Mouse (Mus musculus) kidney, embryonic 14.5 days (tissue): Measurements from ENCODE around the gene Rfc5. TPM values are rescaled to one million over a fixed set of nuclear protein-coding genes. Genes with fewer than 3 reads are reported as not detected.
"Not testable (repeated sequence)": the region's sequence is repeated elsewhere in the genome, so short reads cannot be mapped to it uniquely, and the experiment has no call there.

Experiments
- ATAC-seq: fragments of 200-750 bp; cut with Nextera tagmentation; 2 replicates; pipeline ENCODE4 v1.8.0; 2017; ENCODE audit warnings: moderate number of reproducible peaks, mild to moderate bottlenecking, moderate TSS enrichment, moderate library complexity; ENCODE audit not compliant: low FRiP score, low TSS enrichment
- H3K27ac ChIP-seq: fragments of 300-500 bp; sonication (generic); 2 replicates; pipeline ENCODE4 v1.5.1; 2014; ENCODE audit warnings: low read depth, mild to moderate bottlenecking, low read length, moderate library complexity, mixed read lengths
- H3K27me3 ChIP-seq: fragments of 300-500 bp; sonication (generic); 2 replicates; pipeline ENCODE4 v1.6.1; 2014; ENCODE audit warnings: mild to moderate bottlenecking, low read length; ENCODE audit not compliant: control insufficient read depth, insufficient read depth
- H3K36me3 ChIP-seq: fragments of 300-500 bp; sonication (generic); 2 replicates; pipeline ENCODE4 v1.6.1; 2014; ENCODE audit warnings: low read length, mixed read lengths; ENCODE audit not compliant: control insufficient read depth, insufficient read depth
- H3K4me1 ChIP-seq: fragments of 300-500 bp; sonication (generic); 2 replicates; pipeline ENCODE4 v1.6.1; 2014; ENCODE audit warnings: low read length, mixed read lengths; ENCODE audit not compliant: control insufficient read depth, insufficient read depth
- H3K4me2 ChIP-seq: fragments of 300-500 bp; sonication (generic); replicated peaks from 2 replicates; pipeline ENCODE4 v1.6.1; 2014; ENCODE audit warnings: low read depth, mild to moderate bottlenecking, low read length
- H3K4me3 ChIP-seq: fragments of 300-500 bp; sonication (generic); 2 replicates; pipeline ENCODE4 v1.5.1; 2014; ENCODE audit warnings: mild to moderate bottlenecking, low read length
- H3K9ac ChIP-seq: fragments of 300-500 bp; sonication (generic); 2 replicates; pipeline ENCODE4 v1.6.1; 2014; ENCODE audit warnings: low read depth, mild to moderate bottlenecking, low read length, moderate library complexity
- H3K9me3 ChIP-seq: fragments of 300-500 bp; sonication (generic); 2 replicates; pipeline ENCODE4 v1.6.1; 2016; ENCODE audit warnings: low read length; ENCODE audit not compliant: control insufficient read depth
- WGBS: fragments of 180-500 bp; shearing (Covaris S2); extraction: QIAGEN DNeasy Blood & Tissue Kit; methylation state at CpG from one replicate; pipeline ENCODE4 v1.1.7; 2014; 5-methylcytosine and 5-hydroxymethylcytosine counted together
- polyA plus RNA-seq: library from polyadenylated mRNA; unstranded; fragments of >200 nt; fragmentation: Nextera tagmentation; extraction: Ambion mirVana; gene quantifications from 2 replicates; pipeline ENCODE4 v1.2.1, GENCODE M21; 2014

Gene Rfc5
- polyA plus RNA-seq, 1 experiment from 2014 or later, result 111 TPM

DNA sequence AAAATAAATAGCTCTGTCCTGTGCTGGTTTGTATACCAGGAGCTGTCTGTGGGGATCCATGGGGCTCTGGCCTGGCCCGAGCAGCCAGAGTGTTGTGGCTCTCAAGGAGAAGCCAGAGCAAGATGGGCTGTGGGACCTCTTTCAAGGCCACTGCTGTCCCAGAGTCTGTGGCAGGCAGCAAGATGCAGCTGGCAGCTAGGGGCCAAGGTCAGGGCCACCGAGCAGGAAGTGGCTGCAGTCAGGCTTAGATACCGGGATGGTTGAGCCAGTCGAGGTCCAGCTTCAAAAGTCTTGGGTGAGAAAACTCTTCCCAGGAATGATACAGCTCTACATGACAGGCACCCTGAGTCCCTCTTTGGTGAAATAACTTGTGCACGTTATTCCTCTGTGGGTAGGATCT is 41.8 kb downstream of the Rfc5 start:
- no peak overlapping the region for H3K4me3 ChIP-seq
- H3K4me1 ChIP-seq, result no peaks in the 10 kb centered on the region
- ATAC-seq, result no peak
- H3K27ac ChIP-seq, result no peak overlapping the region
- 0 out of 2 replicates have a peak, but pooled peaks cover 3% of the 10 kb centered on the region for H3K36me3 ChIP-seq
- H3K27me3 ChIP-seq, result no peaks in the 10 kb centered on the region
- H3K9me3 ChIP-seq, result no peaks in the 10 kb centered on the region; the same call in 1 of the 2 replicates
- H3K4me2 ChIP-seq, result no peak overlapping the region
- 61% methylated on average over 5 of the region's 5 CpGs for WGBS
- H3K9ac ChIP-seq, result no peak overlapping the region

DNA sequence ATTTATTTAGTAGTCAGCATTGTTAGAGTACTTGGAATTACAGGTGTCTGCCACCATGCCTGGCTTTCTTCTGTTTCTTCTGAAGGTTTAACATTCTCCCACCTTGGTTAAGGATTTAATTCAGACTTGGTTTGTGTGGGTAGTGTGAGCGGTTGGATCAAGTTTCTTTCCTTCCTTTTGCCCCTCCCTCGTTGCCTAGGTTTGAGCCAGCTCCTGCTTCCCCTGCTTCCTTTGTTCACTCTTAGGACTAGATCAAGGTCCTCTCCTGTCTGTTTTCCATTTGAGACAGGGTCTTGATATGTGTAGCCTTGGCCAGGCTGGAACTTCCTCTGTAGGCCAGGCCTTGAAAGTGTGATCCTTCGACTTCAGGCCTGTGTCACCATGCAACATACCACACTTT is 42.6 kb downstream of the Rfc5 start:
- Histone ChIP-seq H3K4me1 (no peaks in the 10 kb centered on the region), H3K4me2 (no peak overlapping the region), H3K27ac (no peak overlapping the region), H3K4me3 (no peak overlapping the region), H3K36me3 (0 out of 2 replicates have a peak, but pooled peaks cover 3% of the 10 kb centered on the region), H3K9me3 (no peaks in the 10 kb centered on the region; the same call in 1 of the 2 replicates), H3K27me3 (no peaks in the 10 kb centered on the region), H3K9ac (no peak overlapping the region)
- ATAC-seq, result no peak
- WGBS, result 44% methylated on average over 3 of the region's 3 CpGs

DNA sequence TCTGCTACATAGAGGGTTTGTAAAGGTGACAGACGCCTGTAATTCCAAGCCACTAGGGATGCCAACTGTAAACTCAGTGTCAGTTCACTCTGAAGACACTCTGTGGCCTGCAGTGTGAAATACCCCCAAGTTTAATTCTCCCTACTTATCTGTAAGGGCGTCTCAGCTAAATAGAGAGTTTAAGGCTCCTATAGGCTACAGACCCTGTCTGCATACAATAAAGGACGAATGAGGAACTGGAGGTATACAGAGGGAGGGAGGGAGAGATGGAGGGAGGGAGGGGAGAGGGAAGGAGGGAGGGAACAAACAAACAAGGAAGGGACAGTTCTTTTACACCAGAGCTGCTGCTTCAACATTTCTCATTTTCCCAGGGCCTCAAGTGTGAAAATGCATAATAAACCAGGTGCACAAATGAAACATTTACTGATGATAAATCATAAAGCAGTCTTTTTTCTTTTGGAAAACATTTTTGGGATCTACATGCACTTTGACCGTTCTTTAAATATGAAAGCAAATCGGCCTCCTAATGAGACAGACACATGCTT is 43.3 kb downstream of the Rfc5 start:
- no peak overlapping the region for H3K4me3 ChIP-seq
- no peak for ATAC-seq
- 82% methylated on average over 5 of the region's 5 CpGs for WGBS
- H3K4me1 ChIP-seq, result no peaks in the 10 kb centered on the region
- H3K9me3 ChIP-seq, result no peaks in the 10 kb centered on the region; the same call in 1 of the 2 replicates
- H3K4me2 ChIP-seq, result no peak overlapping the region
- 0 out of 2 replicates have a peak, but pooled peaks cover 3% of the 10 kb centered on the region for H3K36me3 ChIP-seq
- no peak overlapping the region for H3K27ac ChIP-seq
- H3K27me3 ChIP-seq, result no peaks in the 10 kb centered on the region
- H3K9ac ChIP-seq, result no peak overlapping the region

DNA sequence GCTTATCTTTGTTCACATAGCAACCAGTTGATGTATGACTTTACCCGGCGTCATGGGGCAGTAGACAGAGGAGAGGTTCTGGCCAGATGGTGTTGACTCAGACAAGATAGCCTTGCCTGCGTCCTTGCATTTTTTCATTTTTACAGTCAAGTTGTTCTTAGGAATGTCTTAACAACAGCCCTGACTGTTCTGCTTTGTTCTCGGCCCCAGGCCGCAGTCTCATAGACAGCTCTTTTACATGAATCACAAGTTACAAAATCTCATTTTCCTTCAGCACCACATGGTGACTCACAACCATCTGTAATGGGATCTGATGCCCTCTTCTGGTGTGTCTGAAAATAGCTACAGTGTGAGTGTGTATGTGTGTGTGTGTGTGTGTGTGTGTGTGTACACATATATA is 44.4 kb downstream of the Rfc5 start:
- not testable (repeated sequence) for H3K4me2 ChIP-seq, H3K36me3 ChIP-seq, H3K27ac ChIP-seq, H3K4me1 ChIP-seq, H3K4me3 ChIP-seq, ATAC-seq, H3K9ac ChIP-seq, H3K9me3 ChIP-seq, H3K27me3 ChIP-seq
- 87% methylated on average over 5 of the region's 5 CpGs for WGBS

DNA sequence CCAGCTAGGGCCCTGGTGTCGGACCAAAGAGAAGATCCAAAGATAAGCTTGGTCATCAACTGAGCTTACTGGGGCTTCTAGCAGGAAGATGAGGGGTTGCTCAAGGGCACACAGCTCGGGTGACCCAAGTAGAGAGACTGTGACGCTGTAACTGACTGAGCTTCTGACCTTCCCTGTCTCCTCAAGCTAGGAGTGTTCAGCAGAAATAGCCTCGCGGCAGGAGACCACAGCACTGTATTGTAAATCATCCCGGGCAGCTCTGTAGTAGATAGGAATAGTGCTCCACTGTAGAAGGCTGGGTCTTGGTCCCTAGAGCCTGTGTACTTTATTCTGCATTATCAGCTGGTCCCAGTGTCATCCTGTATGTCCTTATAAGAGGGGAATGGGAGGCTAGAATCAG is 47.0 kb downstream of the Rfc5 start:
- Histone ChIP-seq H3K36me3 (0 out of 2 replicates have a peak, but pooled peaks cover 7% of the 10 kb centered on the region), H3K4me2 (no peak overlapping the region), H3K4me1 (no peaks in the 10 kb centered on the region), H3K4me3 (no peak overlapping the region), H3K9ac (no peak overlapping the region), H3K27ac (no peak overlapping the region), H3K27me3 (no peaks in the 10 kb centered on the region), H3K9me3 (no peaks in the 10 kb centered on the region)
- no peak for ATAC-seq
- WGBS, result 47% methylated on average over 6 of the region's 6 CpGs

DNA sequence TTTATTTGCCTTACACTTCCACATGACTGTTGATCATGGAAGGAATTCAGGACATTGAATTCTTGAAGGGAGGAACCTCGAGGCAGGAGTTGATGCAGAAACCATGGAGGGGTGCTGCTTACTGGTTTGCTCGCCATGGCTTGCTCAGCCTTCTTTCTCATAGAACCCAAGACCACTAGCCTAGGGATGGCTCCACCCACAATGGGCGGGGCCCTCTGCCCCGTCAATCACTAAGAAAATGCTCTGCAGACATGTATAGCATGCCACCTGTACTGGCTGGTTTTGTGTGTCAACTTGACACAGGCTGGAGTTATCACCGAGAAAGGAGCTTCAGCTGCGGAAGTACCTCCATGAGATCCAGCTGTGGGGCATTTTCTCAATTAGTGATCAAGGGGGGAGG is 48.8 kb downstream of the Rfc5 start:
- Histone ChIP-seq H3K9ac (no peak overlapping the region), H3K27me3 (no peaks in the 10 kb centered on the region), H3K9me3 (no peaks in the 10 kb centered on the region), H3K36me3 (0 out of 2 replicates have a peak, but pooled peaks cover 7% of the 10 kb centered on the region), H3K4me1 (no peaks in the 10 kb centered on the region), H3K4me3 (no peak overlapping the region), H3K27ac (no peak overlapping the region), H3K4me2 (no peak overlapping the region)
- no peak for ATAC-seq
- WGBS, result 84% methylated on average over 6 of the region's 6 CpGs

DNA sequence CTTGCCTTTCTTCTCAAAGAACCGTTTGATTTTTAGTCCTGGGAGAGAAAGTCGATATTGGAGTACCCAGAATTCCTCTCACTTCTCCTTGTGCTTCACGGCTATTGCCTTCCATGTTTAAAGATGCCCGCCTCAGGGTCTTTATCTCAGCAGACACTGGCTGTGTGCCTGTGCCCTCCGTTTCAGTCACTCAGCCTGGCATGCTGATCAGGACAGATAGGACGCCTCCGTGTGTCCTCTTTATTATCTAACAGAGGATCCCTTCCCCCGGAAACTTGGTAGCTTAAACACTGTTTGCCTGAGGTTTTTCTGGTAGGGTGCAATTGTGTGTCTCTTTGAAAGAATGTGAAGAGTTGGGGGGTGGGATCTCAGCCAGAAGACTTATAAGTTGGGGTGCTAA is 50.3 kb downstream of the Rfc5 start:
- Histone ChIP-seq H3K36me3 (0 out of 2 replicates have a peak, but pooled peaks cover 7% of the 10 kb centered on the region), H3K27me3 (no peaks in the 10 kb centered on the region), H3K9ac (no peak overlapping the region), H3K27ac (no peak overlapping the region), H3K4me2 (no peak overlapping the region), H3K4me1 (no peaks in the 10 kb centered on the region), H3K9me3 (no peaks in the 10 kb centered on the region), H3K4me3 (no peak overlapping the region)
- ATAC-seq, result no peak
- 86% methylated on average over 8 of the region's 8 CpGs for WGBS

DNA sequence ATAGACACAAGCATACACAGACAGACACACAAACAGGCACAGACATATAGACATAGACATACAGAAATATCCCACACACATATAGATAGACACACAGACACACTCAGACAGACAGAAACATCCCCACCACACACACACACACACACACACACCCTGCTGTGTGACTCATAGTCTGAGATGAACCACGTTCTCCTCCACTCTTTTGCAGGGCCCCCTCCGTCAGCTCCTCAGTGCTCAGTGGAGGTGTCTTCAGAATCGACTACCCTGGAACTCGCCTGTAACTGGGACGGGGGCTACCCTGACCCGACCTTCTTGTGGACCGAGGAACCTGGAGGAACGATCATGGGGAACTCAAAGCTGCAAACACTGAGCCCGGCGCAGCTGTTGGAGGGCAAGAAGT is 50.8 kb downstream of the Rfc5 start:
- ATAC-seq, result no peak
- no peaks in the 10 kb centered on the region for H3K9me3 ChIP-seq
- no peak overlapping the region for H3K4me3 ChIP-seq
- H3K27me3 ChIP-seq, result no peaks in the 10 kb centered on the region
- WGBS, result 92% methylated on average over 10 of the region's 10 CpGs
- H3K9ac ChIP-seq, result no peak overlapping the region
- no peak overlapping the region for H3K27ac ChIP-seq
- H3K4me2 ChIP-seq, result no peak overlapping the region
- H3K4me1 ChIP-seq, result no peaks in the 10 kb centered on the region
- 0 out of 2 replicates have a peak, but pooled peaks cover 7% of the 10 kb centered on the region for H3K36me3 ChIP-seq

DNA sequence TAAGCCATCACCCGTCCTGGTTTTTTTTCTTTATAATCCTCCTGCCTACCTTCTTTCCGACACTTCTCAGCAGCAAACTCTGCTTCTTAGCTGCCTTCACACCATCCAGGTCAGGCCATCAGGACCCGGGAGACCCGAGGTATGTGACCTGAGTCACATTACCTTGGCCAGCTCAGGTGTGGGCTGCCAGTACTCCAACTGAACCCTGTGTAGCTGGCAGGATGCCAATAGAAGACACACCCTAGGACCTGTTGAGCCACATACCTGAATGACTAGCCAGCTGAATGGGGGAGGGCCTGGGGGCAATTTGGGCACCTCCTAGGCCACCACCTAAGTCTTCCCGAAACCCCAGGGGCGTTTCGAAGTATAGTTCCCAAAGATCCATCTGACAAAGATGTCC is 58.4 kb downstream of the Rfc5 start:
- Histone ChIP-seq H3K27ac (no peak overlapping the region), H3K4me2 (no peak overlapping the region), H3K9ac (no peak overlapping the region), H3K4me1 (no peaks in the 10 kb centered on the region), H3K9me3 (no peaks in the 10 kb centered on the region), H3K4me3 (no peak overlapping the region), H3K36me3 (0 out of 2 replicates have a peak, but pooled peaks cover 3% of the 10 kb centered on the region), H3K27me3 (no peaks in the 10 kb centered on the region)
- no peak for ATAC-seq
- WGBS, result 76% methylated on average over 7 of the region's 7 CpGs
